Mouse (Mus musculus): ENCODE data around the gene Itsn1.

Gene Itsn1

GRCm38 (mm10) chr16:91729066-91729482 lies at the start of gene Itsn1:
Gene Itsn1 (plus strand): TSS chr16:91729281.
- in situ Hi-C loops (cut with MboI, MseI) = loop anchor here (5.0 kb wide), 1 partner anchor 42 kb away; the partner anchor contains the start of gene Donson

- in situ Hi-C loops (cut with MboI, MseI) = no loop called here
Observed at GRCm38 (mm10) chr16:91680656-91681055, 48.4 kb upstream of the Itsn1 start.

- in situ Hi-C loops (cut with MboI, MseI) = loop anchor here (5.0 kb wide), 1 partner anchor 42 kb away; the partner anchor contains the start of genes Cryzl1 and Itsn1
Observed at GRCm38 (mm10) chr16:91685526-91685925, 43.6 kb upstream of the Itsn1 start.

GRCm38 (mm10) chr16:91686369-91686768 lies 42.7 kb upstream of the Itsn1 start:
- in situ Hi-C loops (cut with MboI, MseI) = loop anchor here (5.0 kb wide), 1 partner anchor 41 kb away; the partner anchor contains the start of genes Cryzl1 and Itsn1

GRCm38 (mm10) chr16:91688023-91688618 lies 41.0 kb upstream of the Itsn1 start:
- in situ Hi-C loops (cut with MboI, MseI) = loop anchor here (5.0 kb wide), 1 partner anchor 39 kb away; the partner anchor contains the start of genes Cryzl1 and Itsn1

- in situ Hi-C loops (cut with MboI, MseI) = loop anchor here (5.0 kb wide), 1 partner anchor 39 kb away; the partner anchor contains the start of genes Cryzl1 and Itsn1
Observed at GRCm38 (mm10) chr16:91688619-91689334, 40.3 kb upstream of the Itsn1 start, which contains the start of gene Donson. Gene Donson (minus strand): TSS chr16:91688770.

GRCm38 (mm10) chr16:91689791-91690190 lies 39.3 kb upstream of the Itsn1 start:
- in situ Hi-C loops (cut with MboI, MseI) = loop anchor here (5.0 to 10.0 kb wide), 2 partner anchors 38 to 225 kb away; partner anchors contain the start of genes Cryzl1 and Itsn1

GRCm38 (mm10) chr16:91694455-91695084 lies 34.5 kb upstream of the Itsn1 start:
- in situ Hi-C loops (cut with MboI, MseI) = loop anchor here (10.0 kb wide), 1 partner anchor 220 kb away; no protein-coding TSS in a partner anchor

- in situ Hi-C loops (cut with MboI, MseI) = loop anchor here (10.0 kb wide), 1 partner anchor 220 kb away; no protein-coding TSS in a partner anchor
Observed at GRCm38 (mm10) chr16:91695108-91695755, 33.8 kb upstream of the Itsn1 start.

GRCm38 (mm10) chr16:91698995-91699394 lies 30.1 kb upstream of the Itsn1 start:
- in situ Hi-C loops (cut with MboI, MseI) = loop anchor here (10.0 kb wide), 1 partner anchor 216 kb away; no protein-coding TSS in a partner anchor

GRCm38 (mm10) chr16:91701908-91702307 lies 27.2 kb upstream of the Itsn1 start:
- in situ Hi-C loops (cut with MboI, MseI) = no loop called here

- in situ Hi-C loops (cut with MboI, MseI) = no loop called here
Observed at GRCm38 (mm10) chr16:91702771-91703188, 26.3 kb upstream of the Itsn1 start.

GRCm38 (mm10) chr16:91704603-91705340 lies 24.3 kb upstream of the Itsn1 start:
- in situ Hi-C loops (cut with MboI, MseI) = no loop called here

- in situ Hi-C loops (cut with MboI, MseI) = loop anchor here (5.0 kb wide), 1 partner anchor 57 kb away; no protein-coding TSS in a partner anchor
Observed at GRCm38 (mm10) chr16:91710241-91710640, 18.8 kb upstream of the Itsn1 start.

- in situ Hi-C loops (cut with MboI, MseI) = no loop called here
Observed at GRCm38 (mm10) chr16:91716927-91717349, 12.1 kb upstream of the Itsn1 start.

- in situ Hi-C loops (cut with MboI, MseI) = no loop called here
Observed at GRCm38 (mm10) chr16:91717399-91717798, 11.7 kb upstream of the Itsn1 start.

- in situ Hi-C loops (cut with MboI, MseI) = loop anchor here (5.0 kb wide), 1 partner anchor 178 kb away; no protein-coding TSS in a partner anchor
Observed at GRCm38 (mm10) chr16:91724247-91724646, 4.8 kb upstream of the Itsn1 start.

GRCm38 (mm10) chr16:91727433-91727832 lies 1.6 kb upstream of the Itsn1 start:
- in situ Hi-C loops (cut with MboI, MseI) = loop anchor here (5.0 kb wide), 1 partner anchor 40 kb away; the partner anchor contains the start of gene Donson

- in situ Hi-C loops (cut with MboI, MseI) = loop anchor here (5.0 kb wide), 1 partner anchor 41 kb away; the partner anchor contains the start of gene Donson
Observed at GRCm38 (mm10) chr16:91728123-91729065, 687 bp upstream of the Itsn1 start, which contains the start of gene Cryzl1. Gene Cryzl1 (minus strand): TSS chr16:91728975.
